Mouse (Mus musculus): ENCODE data around the gene Odf3b.

Gene Odf3b

DNA sequence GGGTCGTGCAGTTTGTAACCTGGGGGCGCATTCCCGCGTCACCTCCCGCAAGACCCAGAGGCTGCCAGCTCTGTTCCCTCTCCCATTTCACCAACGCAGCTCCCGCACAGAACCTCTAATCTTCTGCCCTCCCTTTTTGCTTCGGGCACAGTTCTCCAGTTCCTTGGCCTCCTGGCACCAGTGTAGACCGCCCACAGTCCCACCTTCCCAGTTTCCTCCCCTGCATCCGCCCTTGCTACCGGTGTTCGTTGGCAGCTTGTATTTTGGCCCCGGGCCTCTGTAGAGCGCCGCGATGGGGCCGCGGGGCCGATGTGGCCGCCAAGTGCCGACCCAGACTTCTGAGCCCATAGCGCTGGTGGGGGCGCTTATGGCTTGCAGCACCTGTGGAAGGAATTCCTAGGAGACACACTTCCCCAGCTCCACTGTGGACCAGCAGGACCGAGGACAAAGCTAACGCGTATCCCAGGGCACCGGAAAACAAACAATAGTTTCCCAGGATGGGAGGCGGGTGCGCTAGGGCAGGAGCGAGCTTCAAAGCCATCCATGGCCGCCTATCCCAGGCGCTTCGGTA, at the start of gene Odf3b:
Gene Odf3b (minus strand): TSS at position 452 of the 571 bp plus-strand sequence.
- DNase-seq (ENCODE audit: low read depth) = no peak

DNA sequence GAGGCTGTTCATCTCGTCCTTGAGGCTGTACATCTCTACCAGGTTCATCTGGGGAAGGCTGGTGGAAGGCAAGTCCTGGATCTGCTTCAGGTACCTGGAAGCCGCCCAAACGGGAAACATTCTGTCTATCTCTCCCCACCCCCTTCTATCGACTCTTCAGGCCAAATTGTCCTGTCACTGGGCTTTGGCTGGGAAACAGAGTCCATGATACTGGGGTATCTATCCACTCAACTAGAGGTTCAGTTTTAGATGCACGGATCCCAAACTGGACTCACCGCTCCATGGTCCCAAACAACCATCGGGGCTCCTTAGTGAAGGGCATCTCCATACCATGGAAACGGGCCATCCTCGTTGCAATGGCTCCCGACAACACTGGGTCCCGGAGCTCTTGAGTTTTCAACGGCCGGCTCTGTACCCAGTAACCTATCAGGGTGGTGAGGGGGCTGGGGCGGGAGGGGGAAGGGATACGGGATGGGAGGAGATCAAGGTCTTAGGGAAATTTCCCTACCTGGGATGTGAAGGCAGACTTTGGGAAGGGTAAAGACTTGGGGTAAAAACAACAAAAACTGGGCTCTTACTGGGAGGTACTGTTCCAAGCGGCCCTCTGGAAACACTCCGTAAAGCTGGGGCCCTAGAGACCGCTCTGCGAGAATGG, 49.2 kb upstream of the Odf3b start:
- DNase-seq (ENCODE audit: low read depth) = no peak

DNA sequence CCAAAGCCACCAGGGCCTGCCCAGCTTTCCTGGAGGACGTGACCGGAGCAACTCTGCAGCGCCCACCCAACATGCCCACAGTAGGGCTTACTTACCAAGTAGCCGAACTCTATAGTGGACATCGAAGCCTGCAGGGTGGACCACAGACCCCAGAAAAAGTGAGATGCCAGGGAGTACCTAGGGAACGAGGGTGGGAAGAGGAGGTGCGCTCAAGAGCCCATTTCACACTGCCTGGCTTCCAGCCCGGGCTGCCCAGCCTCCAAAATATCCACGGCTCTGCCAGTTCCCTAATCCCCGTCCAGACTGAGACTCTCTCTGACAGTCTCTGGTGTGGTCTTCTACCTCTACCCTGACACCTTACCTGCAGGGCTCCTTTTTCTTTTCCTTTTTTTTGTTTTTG, 47.6 kb upstream of the Odf3b start:
- DNase-seq (ENCODE audit: low read depth) = no peak

DNA sequence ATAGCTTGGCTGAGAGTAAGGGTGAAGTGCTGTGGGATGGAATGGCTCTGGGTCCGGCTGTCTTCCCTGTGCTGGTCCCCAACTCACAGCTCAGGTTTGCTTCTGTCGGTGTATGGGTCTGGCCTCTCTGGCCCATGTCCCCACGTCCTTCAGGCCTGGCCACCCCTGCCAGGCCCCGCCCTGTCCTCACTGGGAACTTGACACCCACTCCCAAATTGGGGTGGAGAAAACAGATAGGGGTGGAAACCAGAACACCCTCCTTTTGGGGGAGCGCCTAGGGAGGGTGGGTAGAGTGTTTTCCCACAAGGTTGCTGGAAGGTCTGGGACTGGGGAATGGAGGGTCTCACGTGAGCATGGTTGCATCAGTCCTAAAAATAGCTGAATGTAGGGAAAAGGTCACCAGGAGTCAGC, 46.6 kb upstream of the Odf3b start, which contains the start of gene Cpt1b:
Gene Cpt1b (minus strand): TSS at position 153 of the 411 bp plus-strand sequence.
- no peak for DNase-seq (ENCODE audit: low read depth)

DNA sequence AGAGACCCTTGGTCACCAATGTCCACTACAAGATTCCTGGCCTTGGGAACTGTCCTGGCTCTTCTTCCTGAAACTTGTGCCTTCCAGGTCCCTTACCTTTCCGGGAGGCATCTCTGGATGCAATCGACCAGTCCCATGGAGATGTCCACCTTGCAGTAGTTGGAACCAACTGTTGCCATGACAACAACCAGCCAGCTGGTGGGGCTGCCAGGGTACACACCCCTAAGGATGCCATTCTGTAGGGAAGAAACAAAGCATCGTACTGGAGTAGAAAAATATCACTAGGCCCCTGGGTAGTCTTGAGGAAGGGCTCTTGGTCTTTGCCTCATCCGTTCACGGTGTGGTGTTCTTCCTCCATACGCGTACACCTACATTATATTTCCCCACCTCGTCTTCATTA, 45.5 kb upstream of the Odf3b start:
- DNase-seq (ENCODE audit: low read depth) = no peak

DNA sequence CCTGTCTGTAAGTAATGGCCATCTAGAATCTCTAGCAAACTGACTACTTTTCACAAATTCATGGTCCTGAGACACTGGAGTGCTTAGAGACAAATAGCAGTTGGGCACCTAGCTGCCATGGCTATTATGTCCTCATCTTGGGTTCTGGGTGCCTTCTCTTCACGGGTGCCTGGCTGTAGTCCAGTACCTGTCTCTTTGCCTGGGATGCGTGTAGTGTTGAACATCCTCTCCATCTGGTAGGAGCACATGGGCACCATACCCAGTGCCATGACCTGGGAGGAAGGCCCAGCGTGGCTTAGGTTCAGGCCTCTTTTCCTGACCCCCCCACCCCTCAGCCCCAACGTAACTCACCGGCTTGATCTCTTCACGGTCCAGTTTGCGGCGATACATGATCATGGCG, 42.9 kb upstream of the Odf3b start:
- DNase-seq (ENCODE audit: low read depth) = no peak

DNA sequence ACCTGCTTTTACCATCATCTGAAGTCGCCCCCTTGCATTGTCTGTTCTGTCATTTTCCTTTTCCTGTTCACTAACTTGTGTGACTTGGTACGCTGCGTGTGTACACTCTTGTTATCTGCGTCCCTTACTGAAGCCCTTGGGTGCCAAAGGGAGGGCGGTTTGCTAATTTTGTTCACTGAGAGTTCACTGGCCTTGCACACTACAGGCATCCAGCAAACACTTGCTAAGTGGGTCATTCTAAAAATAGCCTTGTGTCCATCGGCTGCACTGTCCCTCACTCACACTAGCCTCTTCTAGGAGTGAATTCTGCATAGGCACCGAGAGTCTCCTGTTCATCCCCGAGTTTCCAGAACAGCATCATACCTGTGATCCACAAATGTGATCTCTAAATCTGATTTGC, 36.2 kb upstream of the Odf3b start:
- no peak for DNase-seq (ENCODE audit: low read depth)

DNA sequence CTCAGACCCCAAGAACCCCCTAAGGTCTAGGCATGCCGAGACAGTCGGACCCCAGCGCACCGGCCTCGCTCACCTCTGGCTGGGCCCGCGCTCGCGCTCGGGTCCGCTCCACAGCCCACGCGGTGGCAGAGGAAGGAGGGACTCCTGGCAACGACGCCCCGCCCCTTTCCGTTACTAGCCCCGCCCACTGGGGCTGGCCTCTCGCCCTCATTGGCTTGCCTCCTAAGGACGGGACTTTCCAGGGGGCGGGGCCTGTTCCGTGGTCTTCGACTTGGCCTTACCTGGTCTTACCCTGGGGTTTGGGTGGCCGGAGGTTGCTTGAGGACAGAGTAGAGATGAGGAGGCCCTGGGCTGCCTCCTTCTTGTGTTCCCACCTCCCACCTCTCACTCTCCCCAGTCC, 31.0 kb upstream of the Odf3b start, which contains the start of gene Syce3:
Gene Syce3 (minus strand): TSS at position 386 of the 400 bp plus-strand sequence.
- no peak for DNase-seq (ENCODE audit: low read depth)

DNA sequence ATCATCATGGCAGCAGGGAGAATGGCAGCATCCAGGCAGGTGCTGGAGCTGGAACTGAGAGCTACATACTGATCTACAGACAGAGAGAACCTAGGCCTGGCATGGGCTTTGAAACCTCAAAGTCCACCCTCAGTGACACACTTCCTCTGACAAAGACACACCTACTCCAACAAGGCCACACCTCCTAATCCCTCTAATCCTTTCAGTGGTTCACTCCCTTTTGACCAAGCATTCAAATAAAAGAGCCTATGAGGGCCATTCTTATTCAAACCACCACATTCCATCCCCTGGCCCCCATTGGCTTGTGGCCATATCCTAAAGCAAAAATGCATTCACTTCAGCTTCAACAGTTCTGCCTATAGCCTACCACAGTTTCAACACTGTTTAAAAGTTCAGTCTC, 27.6 kb upstream of the Odf3b start:
- DNase-seq (ENCODE audit: low read depth) = no peak

DNA sequence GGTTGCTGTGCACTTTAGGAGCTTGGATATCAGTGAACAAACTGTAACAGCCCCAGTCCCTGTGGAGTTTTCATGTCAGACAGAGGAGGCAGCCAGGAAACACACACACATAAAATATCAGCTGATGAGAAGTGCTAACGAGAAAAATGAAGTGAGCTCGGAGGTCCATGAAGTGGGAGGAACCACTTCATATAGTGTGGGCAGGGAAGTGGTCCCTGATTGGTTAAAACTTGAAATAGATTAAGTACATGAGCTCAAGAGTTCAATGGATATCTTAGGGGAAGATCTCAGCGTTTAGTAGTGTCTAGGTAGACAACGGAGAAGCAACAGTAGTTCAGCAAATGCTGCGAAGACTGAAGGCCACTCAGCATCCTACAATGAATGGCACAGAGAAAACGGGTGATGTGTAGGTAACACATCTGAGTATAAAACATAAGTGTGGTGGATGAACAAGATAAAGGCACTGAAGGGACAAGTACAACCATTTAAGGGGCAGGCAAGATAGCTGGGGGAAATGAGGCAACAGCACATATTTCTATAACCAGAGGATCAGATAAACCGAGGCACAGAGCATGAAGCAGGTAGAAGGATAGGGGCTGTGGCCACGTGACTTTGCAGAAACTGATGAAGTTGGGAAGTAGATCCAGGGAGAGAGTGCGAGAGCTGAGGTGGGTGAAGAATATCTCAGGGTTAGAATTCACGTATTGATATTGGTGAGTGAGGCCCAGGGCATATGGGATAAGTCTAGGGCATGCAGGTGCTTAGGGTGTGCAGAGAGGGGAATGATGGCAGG, 25.9 kb upstream of the Odf3b start:
- no peak for DNase-seq (ENCODE audit: low read depth)

DNA sequence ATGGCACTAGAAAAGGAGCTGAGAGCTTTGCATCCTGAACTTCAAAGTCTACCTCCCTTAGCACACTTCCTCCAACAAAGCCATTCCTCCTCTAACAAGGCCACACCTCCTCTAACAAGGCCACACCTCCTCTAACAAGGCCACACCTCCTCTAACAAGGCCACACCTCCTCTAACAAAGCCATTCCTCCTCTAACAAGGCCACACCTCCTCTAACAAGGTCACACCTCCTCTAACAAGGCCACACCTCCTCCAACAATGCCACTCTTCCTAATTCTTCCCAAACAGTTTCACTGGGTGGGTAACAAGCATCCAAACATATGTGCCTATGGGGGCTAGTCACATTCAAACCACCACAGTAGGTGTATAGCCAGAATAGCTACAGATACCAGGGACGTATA, 23.4 kb upstream of the Odf3b start:
- DNase-seq (ENCODE audit: low read depth) = no peak

DNA sequence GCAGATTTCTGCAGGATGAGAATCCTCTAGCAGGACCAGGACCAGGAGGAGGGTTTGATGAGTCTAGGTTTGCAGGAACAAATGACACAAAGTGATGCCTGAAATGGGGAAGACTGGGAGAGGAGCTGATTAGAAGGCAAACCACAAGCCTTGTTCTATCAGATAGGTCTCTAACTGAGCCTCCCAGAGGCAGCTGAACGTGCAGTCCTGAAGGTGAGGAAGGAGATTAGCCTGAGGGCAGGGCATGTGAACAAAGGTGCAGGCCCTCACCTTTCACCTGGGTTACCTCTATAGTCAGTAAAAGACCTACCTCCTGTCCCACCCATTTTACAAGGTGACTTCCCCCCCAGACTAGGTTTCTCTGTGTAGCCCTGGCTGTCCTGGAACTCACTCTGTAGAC, 20.6 kb upstream of the Odf3b start:
- DNase-seq (ENCODE audit: low read depth) = no peak

DNA sequence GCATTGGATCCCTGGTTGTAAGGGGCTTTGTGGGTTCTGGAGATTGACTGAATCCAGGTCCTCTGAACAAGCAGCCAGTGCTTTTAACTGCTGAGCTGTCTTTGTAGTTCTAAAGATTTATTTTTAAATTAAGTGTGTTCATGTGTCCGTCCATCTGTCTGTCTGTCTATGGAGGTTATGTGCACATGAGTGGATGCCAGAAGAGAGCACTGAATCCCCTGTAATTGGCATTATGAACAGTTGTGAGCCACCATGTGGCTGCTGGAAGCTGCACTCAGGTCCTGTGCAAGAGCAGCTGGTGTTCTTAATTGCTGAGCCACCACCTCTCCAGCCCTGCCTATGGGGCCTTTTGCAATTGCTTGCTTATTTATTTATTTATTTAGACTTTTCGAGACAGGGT, 19.1 kb upstream of the Odf3b start:
- no peak for DNase-seq (ENCODE audit: low read depth)

DNA sequence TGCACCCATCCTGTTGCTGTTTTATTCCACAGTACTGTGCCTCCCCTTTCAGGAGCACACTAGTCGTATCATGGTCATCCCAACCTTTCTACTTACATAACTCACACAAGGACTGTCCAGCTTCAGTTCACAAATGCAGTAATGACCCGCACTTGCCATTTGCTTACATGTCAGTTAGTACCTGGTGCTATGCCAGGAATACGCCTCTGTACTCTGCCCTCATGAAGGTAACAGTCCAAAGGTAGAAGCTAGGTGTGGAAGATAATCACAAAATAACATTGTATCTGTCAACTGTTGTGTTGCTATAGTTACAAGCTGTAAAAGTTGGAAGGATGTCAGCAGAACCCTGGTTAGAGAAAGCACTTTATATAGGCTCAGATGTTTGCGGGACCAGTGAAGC, 17.8 kb upstream of the Odf3b start:
- no peak for DNase-seq (ENCODE audit: low read depth)

DNA sequence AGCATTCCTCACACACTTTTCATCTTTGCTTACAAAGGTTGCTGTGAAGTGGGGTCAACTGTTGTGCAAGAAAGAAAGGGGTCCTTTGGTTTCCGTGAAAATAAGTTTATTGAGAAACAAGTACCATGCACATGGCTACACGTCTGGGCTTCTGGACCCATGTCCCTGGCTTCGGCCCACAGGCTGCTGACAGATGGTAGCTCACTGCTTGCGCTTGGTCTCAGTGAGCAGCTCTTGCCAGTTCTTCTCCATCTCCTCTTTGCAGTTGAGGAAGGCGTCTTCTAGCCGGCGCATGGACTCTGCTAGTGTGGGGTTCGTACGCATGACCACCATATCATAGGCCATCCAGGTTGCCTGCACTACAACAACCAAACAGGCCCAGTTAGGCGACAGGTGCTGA, 11.0 kb upstream of the Odf3b start:
- no peak for DNase-seq (ENCODE audit: low read depth)

DNA sequence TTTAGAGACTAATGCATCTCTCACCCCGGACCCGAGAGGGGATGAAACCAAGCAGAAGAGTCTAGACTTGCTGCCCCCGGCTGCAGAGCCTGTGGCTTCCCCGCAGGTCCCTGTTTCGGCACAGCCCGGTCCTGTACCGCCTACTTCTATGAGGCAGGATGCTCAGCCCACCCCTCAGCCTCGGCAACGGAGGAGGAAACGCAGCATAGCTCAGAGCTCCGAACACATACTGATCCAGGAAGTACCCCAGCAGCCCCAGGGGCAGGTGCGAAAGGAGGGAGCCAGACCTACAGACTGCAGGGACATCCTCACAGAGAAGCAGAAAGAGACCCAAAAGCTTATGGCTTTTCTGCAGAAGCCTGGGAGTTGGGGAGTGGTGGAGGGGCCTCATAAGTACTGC, 8.0 kb upstream of the Odf3b start:
- no peak for DNase-seq (ENCODE audit: low read depth)

DNA sequence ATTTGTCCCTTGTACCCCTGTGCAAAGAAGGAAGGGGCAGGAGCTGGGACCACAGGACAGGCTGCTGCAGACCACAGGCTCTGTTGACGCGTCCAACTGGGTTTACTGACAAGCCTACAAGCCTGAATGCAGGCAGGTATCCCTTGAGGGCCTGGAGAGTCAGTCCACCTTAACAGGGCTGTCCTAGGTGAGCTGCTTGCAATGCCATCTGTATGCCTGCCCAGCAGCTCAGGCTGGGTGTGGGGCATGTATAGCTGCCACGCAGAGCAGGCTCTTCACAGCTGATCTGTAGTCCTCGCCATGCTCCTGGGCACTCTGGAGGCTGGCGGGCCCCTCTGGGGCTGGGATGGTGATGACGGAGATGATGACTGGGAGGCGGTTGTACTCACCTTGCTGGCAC, 5.5 kb upstream of the Odf3b start, which contains the start of gene Klhdc7b:
Gene Klhdc7b (plus strand): TSS at position 301 of the 400 bp plus-strand sequence.
- no peak for DNase-seq (ENCODE audit: low read depth)

DNA sequence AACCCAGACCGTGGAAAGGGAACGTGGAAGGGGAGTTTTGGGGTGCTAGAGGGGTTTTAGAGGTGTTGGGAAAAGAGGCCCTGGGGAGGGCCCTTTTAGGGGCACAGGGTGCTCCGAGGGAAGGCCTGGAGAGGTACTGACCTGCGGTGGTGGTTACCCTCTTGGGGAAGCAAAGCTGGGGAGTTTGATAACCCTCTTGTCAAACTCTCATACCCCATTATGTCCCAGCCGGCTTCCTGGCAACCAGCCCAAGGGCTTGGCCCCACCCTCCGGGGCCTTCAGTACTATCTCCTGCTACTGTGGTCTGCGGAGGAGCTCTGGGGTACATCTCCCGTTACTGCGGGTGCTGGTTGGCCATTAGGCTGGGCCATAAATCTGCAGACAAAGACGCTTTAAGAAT, 347 bp upstream of the Odf3b start:
- DNase-seq (ENCODE audit: low read depth) = no peak

DNA sequence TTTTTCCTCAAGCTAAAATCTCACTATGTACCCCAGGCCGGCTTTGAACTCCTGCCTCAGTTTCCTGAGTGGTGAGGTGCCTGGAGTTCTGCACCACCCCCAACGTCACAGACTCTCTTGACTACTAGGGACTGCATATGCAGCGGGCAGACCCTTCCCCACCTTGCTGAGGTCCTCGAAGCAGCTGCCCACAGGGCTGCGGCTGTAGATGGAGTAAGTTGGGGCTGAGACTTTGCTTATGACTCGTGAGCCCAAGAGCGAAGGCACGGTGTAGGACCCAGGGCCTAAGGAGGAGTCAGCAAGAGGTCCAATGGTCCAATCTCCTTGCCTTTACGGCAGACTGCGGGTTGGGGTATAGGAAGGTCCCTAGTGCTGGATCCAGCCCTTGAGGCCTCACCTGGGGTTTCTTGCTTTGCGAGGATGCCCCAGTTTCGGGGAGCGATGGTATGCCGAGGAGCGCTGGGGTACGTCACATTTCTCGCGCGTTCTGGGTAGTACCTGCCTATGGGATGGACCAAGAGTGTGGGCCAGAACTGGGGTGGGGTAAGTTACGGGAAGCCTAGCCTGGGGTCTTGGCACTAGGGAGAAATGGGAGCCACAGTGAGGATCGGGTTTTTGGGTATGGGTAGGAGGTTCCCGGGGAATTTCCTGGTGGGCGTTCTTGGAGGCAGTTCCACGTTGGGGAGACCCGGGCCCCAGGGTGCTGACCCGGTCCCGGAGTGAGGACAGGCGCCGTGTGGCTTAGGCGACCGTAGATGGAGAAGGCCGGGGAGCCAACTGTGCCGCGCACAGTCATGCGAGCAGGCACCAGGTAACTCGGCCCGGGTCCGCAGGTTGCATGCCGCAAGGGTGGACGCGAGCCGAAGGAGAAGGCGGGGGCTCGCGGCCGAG, 899 bp downstream of the Odf3b start:
- DNase-seq (ENCODE audit: low read depth) = no peak

DNA sequence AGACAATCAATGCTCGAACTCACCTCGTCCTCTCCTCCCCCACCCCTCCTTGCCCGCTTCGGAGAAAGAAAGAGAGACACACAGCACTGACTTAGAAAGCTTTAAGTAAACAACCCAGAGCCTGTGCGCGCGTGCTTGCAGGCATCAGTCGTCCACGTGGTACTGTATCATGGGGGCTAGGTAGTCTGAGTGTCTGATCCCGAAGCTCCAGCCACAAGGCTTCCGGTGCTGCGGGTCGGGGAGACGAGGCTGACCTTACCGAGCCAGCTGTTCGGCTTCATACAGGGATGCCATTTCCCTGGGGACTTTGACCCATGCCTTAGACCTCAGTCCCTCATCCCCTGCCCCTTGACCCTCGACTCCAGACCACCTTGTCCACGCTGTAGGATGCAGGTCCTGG, 1.7 kb downstream of the Odf3b start:
- DNase-seq (ENCODE audit: low read depth) = no peak

DNA sequence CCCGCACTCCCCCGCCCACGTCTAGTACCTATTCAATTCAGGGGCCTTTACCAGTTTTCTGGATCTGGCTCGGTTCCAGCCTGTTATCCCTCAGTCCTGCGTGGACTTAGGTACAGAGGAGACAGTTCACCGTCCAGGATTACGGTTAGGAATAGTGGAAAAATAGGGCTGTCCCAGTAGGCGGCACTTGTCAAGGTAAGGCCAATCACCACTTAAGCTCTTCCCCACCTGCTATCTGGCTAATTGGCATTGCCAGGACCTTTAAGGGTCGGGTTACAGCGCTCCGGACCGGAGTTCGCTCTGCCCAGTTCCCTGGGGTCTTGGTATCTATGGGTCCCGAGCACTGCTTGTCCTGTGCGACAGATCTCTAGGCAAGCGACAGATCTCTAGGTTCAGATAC, 2.1 kb downstream of the Odf3b start, which contains the start of gene Tymp:
Gene Tymp (minus strand): TSS at position 83 of the 400 bp plus-strand sequence.
- no peak for DNase-seq (ENCODE audit: low read depth)

DNA sequence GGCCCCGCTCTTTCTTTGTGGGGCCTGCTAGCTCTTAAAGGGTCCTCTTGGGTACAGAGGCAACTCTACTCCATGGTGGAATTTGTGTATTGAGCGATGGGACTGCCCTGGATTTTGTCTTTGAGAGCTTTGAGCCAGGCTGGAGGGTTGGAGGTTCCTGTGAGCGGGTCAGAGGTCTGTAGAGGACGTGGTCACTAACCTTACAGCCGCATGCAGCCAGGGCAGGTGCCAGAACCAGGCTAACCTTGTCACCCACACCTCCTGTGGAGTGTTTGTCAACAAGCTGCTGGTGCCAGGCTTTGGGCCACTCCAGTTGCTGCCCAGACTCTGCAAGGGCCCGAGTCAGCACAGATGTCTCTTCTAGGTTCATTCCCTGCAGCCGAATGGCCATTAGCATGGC, 3.0 kb downstream of the Odf3b start:
- no peak for DNase-seq (ENCODE audit: low read depth)

Data from c-Kit-positive CD71-negative TER-119-negative erythroid progenitor cells, embryonic 14.5 days (primary cell).